Mouse (Mus musculus) left cerebral cortex, postnatal 14 days (tissue): ENCODE results near the gene Cckbr. TPM values are rescaled to one million over a fixed set of nuclear protein-coding genes. Genes with fewer than 3 reads are reported as not detected.
A peak's percentile ranks its signal among the peaks of the same experiment; 100 is the strongest.

Experiments
- DNase-seq, 2 experiments: peaks; one replicate each; pipeline ENCODE4 v3.0.0; 2021 to 2022; ENCODE audit warnings: low spot score in 2 of 2, mixed read lengths in 1 of 2
- intact Hi-C: fragments of 180-260 bp; cut with DNase I; formaldehyde crosslinking; loops from one replicate; pipeline ENCODE4 v1.15.1; 2025
- long read RNA-seq, 2 experiments: library from polyadenylated mRNA; stranded (forward); transcript quantifications; one replicate each; pipeline ENCODE4 v2.0.0; 2021
- total RNA-seq, 2 experiments: library from RNA; stranded (reverse); gene quantifications; 2 replicates each; pipeline ENCODE4 v1.2.3; 2021

Cckbr gene
- total RNA-seq, result 10 to 100 TPM; 56.6 to 62.4 TPM
- long read RNA-seq, experiment 1, transcript Cckbr-201 (5 exons, 2,573 nt), result major isoform, 47 of 70 reads
- long read RNA-seq, experiment 1, partial matches to known transcripts, result 12 of 70 reads
- long read RNA-seq, experiment 1, other reads (novel, unspliced or antisense), result 11 of 70 reads
- long read RNA-seq, experiment 2, transcript Cckbr-201 (5 exons, 2,573 nt), result major isoform, 54 of 78 reads
- long read RNA-seq, experiment 2, partial matches to known transcripts, result 18 of 78 reads
- long read RNA-seq, experiment 2, other reads (novel, unspliced or antisense), result 6 of 78 reads

DNA sequence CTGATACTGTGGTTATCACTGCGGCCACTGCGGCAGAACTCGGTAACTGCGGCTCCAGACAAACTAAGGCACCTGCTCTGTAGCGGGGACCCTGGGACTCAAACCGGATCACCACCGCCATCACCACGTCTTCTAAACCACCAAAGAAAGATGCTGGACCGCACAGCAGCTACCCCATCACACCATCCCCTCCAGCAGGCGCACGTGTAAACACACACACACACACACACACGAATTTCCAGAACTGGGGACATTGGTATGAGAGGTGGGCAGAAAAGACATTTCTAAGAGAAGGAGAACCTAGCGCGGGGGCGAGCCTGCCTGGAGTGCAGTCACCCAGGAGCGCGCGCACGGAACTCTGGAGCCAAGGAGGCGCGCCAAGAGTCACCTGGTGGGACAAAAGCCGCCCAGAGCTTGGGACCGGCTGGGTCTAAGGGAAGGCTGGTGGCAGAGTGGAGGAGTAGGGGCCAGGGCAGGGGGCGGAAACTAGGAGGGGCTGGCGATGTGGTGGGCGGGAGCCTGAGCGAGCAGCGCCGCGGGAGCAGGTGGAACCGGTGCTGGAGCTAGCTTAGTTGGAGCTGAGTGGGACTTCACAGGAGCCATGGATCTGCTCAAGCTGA lies at the start of gene Cckbr:
Cckbr (plus strand) TSS at position 308 of the 620 bp plus-strand sequence.
- intact Hi-C loops, result no loop called here
- peak in 1 of 2 experiments; percentile 69 for DNase-seq

DNA sequence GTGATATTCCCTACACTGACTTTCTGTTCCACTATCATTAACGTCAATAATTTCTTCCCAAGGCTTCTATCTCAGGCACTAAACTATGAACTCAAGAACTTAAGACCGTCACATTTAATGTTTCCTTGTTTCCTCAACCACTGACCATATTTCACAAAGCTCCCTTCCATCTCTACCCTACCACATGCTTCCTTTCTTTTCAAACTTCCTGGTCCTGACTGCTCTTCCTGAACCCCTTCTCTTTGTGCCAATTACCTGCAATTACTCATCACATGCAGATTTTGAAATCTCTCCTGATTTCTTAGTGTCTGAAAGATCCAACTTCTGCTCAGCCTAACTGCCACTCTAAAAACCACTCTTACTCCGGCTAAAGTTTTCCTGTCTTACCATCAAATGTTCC lies 45.2 kb upstream of the Cckbr start:
- intact Hi-C loops, result no loop called here
- DNase-seq, result no peak

DNA sequence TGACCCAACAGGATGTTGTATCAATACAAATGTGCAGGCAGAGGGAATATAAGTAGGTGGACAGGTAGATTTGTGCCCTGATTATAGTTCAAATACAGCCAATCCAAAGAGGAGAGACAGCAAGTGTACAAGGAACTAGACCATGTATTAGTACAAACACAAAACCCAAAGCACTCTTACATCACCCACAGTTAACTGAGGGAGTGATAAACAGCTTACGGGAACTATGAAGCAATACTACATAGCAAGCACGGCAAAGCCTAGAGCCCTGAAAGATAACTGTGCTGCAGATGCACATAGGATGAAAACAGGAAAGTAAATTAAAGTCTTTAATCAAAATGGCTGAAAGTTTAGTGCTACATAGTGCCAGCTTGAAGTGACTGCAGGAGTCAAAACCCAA lies 37.8 kb upstream of the Cckbr start:
- DNase-seq, result no peak
- intact Hi-C loops, result no loop called here

DNA sequence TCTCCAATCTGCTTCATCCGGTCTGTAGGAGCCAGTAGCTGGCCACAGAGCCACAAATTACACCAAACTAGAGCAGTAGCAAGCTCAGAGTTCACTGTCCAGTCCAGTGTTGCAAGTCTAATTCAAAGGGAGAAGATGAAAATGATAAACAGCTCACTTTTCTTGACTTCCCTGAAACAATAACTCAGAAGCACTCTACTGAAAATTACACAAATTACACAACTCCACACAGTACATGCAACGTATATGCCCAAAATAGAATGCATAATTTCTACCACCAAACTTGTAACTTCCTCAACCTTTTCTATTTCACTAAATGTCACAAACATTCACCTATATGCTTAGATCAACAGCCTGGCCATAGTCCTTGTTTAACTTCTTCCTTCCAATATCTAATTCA lies 35.3 kb upstream of the Cckbr start:
- intact Hi-C loops, result no loop called here
- no peak for DNase-seq

DNA sequence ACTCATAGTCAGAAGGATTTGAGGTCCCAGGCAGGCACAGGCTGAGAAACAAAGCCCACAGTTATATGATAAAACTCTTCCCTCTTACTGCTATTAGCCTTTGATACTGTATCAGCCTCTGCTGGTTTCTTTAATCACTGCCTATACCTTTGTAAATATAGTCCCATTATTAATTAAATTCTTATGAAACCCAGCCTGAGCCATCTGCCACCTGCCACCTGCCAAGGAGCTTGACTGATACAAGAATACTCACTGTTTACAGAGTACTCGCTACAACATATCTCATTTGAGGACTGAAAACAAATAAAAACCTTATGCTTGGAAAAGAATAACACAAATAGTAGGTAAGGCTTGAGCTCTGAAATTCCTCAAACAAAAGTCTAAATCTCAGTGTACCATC lies 30.9 kb upstream of the Cckbr start:
- intact Hi-C loops, result no loop called here

DNA sequence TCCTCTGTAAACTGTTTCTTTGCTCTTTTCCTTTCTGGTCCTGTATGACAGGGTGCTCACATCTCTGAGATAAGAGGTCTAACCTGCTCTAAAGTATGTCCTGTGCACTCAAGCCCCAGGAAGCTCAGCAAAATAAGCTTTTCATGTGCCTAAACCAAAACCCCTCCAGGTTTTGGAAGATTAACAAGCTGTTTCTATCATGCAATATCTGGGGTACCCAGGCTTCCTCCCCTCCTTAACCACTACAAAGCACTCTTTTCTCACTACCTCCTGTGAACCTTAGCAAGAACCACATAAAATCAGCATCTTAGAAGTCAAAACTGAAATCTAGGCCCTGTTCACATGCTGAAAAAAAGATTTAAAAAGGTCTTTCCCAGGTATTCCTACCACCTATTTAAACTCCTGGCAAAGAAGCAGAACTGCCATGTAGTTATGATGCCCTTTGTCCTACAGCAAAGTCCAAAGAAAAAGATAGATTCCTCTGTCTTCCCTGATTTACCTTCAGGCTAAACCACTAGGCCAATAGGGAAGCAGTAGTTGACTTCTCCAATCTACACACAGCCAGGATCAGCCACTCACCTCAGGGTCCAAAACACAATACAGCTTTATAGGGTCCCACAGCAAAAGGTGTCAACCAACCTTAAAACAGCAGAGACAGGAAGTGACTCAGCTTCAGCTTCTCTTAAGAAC lies 30.3 kb upstream of the Cckbr start:
- intact Hi-C loops, result no loop called here
- no peak for DNase-seq

More for the DNA sequence above, 30.9 kb upstream of the Cckbr start:
- no peak for DNase-seq

DNA sequence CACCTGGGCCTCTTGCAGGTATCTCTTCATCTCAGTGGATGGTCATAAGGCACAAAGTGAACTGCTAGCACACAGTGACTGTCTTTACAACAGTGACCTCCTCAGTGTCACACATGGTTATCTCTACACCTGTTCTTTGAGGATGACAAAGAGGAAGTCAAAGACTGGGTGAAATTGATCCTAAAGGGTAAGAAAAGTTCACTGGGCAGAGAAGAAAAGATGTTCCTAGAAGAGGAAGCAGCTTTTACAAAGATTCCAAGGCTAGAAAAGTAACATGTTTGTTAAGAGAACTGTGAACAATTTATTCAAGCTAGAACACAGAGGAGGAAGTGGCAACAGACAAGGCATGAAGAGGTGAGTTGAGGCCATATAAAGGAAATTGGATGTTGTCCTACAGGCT lies 29.4 kb upstream of the Cckbr start:
- intact Hi-C loops, result no loop called here
- DNase-seq, result no peak

DNA sequence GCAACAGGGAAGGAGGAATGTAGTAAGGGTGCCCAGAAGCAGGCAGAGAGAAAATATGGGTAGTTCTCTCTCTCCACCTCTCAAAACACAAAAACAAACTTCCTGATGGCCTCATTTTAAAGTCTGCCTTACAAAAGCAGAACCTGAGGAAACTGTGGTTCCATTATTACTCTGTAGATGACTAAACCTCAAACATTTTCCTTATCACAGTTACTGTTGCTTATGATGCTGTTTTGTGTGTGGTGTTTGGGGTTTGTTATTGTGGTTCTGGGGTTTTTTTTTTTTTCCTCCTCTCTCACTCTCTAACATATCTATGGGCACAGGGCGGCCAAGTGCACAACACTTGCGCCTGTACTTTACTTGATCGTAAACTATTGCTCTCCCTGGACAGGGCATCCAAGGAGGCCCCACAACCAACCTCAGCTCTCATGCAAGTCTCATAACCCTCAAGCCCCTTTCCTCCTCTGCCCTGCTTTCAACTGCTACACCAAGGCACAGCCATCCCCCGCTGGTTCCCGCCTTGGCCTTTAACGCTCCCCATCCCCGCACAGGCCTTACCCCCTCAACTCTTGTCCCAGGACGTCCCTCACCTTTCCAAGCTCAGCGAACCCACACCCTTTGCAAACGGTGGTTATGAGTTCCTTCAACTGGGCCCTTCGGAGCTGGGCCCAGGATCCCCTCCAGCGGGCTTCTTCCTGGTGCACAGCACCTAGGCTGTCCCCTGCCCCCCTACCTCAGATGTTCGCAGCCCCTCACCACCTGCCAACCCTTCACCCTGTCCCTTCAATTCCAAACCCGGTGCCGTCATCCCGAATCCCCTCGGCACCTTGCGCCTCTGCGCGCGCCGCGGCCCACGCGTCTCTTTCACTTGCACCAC lies 26.2 kb upstream of the Cckbr start:
- DNase-seq, result no peak
- intact Hi-C loops, result no loop called here

DNA sequence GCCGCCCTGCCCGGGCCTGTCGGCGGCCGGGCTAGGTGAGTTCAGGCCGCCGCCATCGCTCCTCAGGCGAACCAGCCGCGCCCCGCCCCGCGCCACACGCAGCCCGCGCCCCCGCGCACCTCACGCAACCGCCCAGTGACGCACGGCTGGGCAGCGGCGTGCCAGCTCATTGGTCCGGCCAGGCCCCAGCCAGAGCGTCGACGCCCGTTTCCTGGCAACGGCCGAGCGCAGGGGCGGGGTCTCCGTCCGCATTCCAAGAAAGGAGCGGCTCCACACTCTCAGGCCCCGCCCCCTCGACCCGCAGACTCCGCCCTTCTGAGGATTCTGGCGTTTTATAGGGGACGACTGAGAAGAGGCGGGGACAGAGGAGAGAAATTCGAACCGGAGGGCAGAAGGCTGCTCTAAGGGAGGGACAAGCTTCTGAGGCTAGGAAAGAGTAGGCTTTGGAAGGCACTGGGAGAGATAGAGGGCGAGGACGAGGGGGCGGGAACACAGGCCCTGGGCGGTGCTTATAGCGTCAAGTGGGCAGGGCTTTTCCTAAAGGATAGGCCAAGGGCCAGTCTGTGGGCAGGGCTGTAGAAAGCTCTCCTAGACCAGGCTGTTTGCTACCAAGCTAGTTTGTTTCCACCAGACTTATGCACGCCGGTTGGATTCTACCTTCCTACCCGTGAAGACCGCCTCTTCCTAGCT lies 25.5 kb upstream of the Cckbr start, which contains the start of gene Fam160a2:
Fam160a2 (minus strand) TSS at position 120 of the 690 bp plus-strand sequence.
- intact Hi-C loops, result no loop called here
- peak; percentile 99 for DNase-seq

DNA sequence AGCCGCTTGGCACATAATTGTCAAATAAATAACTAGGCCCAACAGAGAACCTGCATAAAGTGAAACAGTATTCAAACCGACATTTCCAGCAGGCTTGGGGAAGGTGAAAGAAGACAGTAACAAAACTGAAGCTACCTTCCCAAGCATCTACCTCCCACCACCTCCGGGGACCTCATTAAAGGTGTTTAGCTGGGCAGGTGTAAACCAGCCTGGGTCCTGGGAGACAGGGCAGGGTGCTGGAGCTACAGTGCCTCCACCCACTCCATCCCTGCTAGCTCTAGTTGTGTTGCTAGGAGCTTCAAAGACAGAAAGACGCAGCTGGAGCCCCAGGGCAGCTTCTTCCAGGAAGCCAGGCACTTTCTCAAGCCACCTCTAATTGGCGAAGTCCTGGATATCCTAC lies 21.3 kb upstream of the Cckbr start, which contains the start of gene Cnga4:
Cnga4 (plus strand) TSS at position 301 of the 400 bp plus-strand sequence.
- intact Hi-C loops, result no loop called here
- no peak for DNase-seq

DNA sequence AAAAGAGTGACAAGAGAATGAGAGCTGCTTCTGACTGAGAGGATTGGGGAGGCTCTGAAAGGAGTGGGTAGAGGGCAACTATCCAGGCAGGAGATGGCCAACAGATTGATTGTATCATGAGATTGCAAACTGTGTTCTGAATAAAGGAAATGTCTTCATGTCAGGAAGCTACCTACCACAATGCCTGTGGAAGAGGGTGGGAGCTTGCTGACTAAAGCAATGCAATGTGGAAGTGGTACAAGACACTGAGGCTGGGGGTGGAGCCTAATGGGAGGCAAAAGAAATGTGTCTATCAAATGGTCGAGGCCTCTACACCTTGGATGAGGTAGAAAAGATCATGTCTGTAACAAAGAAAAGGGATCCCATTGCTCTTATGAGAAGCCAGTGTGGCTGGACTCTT lies 19.2 kb upstream of the Cckbr start:
- intact Hi-C loops, result no loop called here
- no peak for DNase-seq

DNA sequence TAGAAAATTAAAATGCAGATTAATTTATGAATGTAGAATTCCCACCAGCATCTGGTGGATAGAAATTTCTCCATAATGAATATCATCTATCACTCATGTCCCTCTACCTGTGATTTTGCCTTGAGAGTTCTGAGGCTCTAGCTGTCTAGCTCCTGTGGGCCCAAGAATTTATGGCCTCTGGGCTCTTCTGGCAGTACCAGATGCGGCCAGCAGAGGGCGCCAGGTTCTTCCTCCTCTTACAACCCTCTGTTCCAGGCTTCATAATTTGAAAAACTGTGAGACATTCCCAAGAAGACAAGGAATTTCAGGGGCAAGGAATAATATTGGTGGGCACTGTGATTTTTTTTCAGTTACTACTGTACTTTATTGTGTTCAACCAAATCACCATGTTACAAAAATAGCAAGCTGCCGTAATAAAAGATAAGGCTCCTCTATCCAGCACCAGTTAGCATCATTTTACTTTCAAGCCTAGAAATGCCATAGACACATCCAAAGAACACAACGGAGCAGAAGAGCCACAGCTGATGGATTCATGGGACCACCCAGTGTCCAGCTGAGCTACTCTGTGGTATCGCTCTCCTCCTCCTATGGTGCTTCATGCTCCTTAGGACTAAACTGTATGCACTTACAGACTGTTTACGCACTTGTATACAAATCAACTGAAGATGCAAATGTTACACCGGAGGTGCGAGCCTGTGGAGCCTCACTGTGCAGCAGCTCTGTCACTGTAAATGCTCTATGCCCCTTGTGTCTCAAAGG lies 13.5 kb upstream of the Cckbr start:
- DNase-seq, result peak; percentile 89 to 91
- intact Hi-C loops, result loop anchor here (2.0 to 5.0 kb wide), 2 partner anchors 61 to 105 kb away; no protein-coding TSS in a partner anchor

DNA sequence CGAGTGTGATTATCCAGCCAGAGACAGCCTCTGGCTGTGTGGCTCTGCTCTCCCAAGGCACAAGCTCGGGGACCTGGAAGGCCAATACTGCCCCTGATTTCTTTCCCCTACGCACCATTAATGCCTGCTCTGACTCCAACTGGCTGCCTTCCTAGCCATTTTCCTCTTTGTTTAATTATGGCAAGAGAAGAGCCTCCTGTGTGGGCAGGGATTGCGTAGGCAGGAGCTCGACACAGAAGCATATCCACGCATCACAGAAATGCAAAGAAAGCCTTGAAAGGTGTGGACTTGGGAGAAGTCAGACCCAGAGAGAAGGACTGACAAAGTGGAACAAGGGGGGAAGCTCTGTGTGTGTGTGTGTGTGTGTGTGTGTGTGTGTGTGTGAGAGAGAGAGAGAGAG lies 11.1 kb upstream of the Cckbr start:
- intact Hi-C loops, result loop anchor here (5.0 kb wide), 1 partner anchor 103 kb away; no protein-coding TSS in a partner anchor
- peak; percentile 46 to 52 for DNase-seq

DNA sequence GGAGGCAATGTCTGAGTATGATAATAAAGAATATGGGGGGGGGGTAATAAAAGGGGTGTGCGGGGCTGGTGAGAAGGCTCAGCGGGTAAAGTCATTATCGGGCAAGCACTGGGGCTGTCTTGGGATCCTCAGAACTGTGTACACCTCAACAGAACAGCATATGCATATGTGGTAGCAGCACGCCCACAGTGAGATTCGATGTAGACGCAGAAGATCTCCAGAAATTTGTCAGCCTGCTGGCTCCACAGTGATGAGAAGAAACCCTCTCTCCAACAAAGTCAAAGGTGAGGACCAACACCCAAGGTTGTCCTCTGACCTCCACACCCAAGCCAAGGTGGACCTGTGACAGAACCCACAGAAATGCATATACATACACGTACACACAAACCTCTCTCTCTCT lies 9.0 kb upstream of the Cckbr start:
- no peak for DNase-seq
- intact Hi-C loops, result no loop called here

DNA sequence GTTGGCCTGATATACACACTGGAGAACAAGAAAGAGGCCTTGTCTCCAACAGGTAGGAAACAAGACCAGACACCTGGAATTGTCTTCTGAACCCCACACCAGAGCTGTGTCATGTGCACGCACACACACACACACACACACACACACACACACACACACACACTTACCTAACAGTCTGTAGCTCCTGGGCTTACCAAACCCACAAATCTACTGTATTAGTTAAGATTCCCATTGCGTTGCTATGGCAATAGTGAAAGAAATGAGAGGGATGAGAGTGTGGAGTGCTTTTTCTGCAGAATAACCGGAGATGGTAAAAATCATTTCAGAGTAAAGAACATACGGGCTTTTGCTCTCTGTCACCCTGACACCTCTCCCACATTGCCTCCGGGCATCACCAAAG lies 7.4 kb upstream of the Cckbr start:
- DNase-seq, result peak in 1 of 2 experiments; percentile 52
- intact Hi-C loops, result no loop called here

DNA sequence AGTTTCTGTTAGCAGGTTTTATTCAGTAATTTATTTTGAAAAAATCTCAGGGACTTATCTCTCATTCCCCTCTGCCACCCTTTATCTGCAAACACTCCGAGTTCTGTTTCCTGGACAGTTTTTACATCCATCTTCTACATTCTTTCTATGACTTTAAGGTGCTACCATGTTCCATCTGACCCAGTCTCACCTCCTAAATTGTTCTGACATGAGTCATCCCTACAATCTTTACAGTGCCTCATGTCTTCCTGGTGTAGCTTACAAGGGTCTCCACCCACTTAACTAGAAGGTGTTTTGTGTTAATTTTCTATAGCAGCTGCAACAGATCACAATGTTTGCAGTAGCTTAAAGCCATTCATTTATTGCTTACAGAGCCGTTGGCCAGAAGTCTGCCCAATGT lies 4.6 kb upstream of the Cckbr start:
- intact Hi-C loops, result no loop called here
- no peak for DNase-seq

DNA sequence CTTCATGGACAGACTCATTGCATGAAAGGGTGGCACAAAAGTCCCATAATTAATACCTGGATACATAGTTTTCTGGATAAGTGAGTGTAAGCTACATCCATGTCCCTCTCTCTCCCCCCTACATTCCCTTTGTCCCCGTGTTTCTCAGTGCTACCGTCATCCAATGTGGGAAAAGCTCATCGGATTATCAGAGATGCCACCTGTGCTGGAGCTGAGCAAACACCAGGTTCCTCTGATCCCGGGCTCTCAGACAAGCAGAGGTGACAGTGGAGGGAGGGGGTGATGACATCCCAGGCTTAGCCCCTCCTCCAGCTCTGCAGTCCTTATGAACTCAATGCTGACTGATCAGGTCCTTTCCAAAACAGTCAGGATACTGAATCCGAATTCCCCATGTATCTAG lies 1.2 kb upstream of the Cckbr start:
- DNase-seq, result no peak
- intact Hi-C loops, result no loop called here

DNA sequence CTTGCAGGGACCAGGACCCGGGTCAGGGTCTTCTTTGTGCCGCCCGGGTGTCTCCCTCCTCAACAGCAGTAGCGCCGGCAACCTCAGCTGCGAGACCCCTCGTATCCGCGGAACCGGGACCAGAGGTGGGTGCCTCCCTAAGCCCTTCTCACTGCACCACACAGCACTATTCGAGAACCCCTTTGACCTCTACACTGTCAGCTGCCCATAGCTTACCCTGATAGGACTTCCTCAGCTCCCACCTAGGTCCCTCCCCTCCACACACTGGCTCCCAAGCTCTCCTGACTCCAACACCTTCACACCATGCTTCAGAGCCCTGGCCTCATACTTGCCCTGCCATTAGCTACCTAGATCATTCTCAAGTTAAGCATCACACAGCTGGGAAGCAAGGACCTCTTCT lies 520 bp downstream of the Cckbr start:
- no peak for DNase-seq

More for the DNA sequence above, 520 bp downstream of the Cckbr start:
- intact Hi-C loops, result no loop called here
